Mouse (Mus musculus): ENCODE measurements at regions not wholly inside any gene's neighbourhood (a gene's known extent, or its start where the extent isn't known, plus 50 kb on each side); places are given as distances from the start of the nearest gene placed in this dataset.

DNA sequence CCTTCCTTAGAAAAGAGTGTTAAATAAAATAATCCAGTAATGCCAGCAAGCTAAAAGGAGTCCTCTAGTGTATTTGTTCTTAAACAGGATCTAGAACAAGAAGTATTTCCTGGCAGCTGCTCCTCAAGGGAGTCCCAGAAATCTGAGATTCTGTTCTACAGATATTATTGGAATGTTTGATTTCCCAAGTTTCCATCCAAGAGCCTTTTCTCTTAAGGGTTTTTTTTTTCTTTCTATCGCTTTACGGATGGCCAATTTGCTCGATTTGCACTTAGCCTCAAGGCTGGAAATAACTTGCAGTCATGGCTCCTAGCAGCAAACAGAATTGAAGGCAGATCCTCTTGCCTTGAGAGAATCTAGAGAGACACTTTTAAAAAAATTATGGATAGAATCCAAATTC is 144.3 kb downstream of the Fam124b start:
- no peak for TF ChIP-seq GATA1 (IDR thresholded peaks at IDR 0.05; ENCODE audit: borderline replicate concordance, low read length)
- no peak for TF ChIP-seq FLI1 (IDR thresholded peaks at IDR 0.05; ENCODE audit: low read length)
